Mouse (Mus musculus) embryonic facial prominence, embryonic 10.5 days (tissue): Measurements from ENCODE around the gene Mapkapk2. TPM values are rescaled to one million over a fixed set of nuclear protein-coding genes. Genes with fewer than 3 reads are reported as not detected.
A peak's percentile ranks its signal among the peaks of the same experiment; 100 is the strongest.

Experiments used
- DNase-seq: peaks from one replicate; pipeline ENCODE4 v3.0.0-alpha.2; 2017; ENCODE audit warnings: low spot score
- H3K27ac ChIP-seq: fragments of 300-500 bp; sonication (generic); replicated peaks from 2 replicates; pipeline ENCODE4 v1.5.1; 2016; ENCODE audit warnings: mild to moderate bottlenecking
- H3K27me3 ChIP-seq: fragments of 300-500 bp; sonication (generic); replicated peaks from 2 replicates; pipeline ENCODE4 v1.6.1; 2016; ENCODE audit warnings: low read depth, mild to moderate bottlenecking; ENCODE audit not compliant: poor library complexity, severe bottlenecking
- H3K36me3 ChIP-seq: fragments of 300-500 bp; sonication (generic); replicated peaks from 2 replicates; pipeline ENCODE4 v1.6.1; 2016; ENCODE audit warnings: mild to moderate bottlenecking, moderate library complexity
- H3K4me1 ChIP-seq: fragments of 300-500 bp; sonication (generic); 2 replicates; pipeline ENCODE4 v1.6.1; 2016
- H3K4me3 ChIP-seq: fragments of 300-500 bp; sonication (generic); 2 replicates; pipeline ENCODE4 v1.5.1; 2016; ENCODE audit warnings: mild to moderate bottlenecking, moderate library complexity
- H3K9me3 ChIP-seq: fragments of 300-500 bp; sonication (generic); 2 replicates; pipeline ENCODE4 v1.6.1; 2016; ENCODE audit warnings: mild to moderate bottlenecking
- WGBS: fragments of 180-500 bp; shearing (Covaris S2); methylation state at CpG from one replicate; pipeline ENCODE4 v1.1.7; 2016; 5-methylcytosine and 5-hydroxymethylcytosine counted together
- polyA plus RNA-seq: library from polyadenylated mRNA; unstranded; fragments of >200 nt; fragmentation: Nextera tagmentation; extraction: Ambion mirVana; gene quantifications from 2 replicates; pipeline ENCODE4 v1.2.1, GENCODE M21; 2016

Gene Mapkapk2
- polyA plus RNA-seq, 1 experiment from 2014 or later: 45.4 TPM

GRCm38 (mm10) chr1:131103776-131104424 lies 6.3 kb upstream of the Mapkapk2 start:
- Histone ChIP-seq H3K27me3 (peaks cover 16% of the 10 kb centered on the region; the same call in 1 of the 2 replicates), H3K9me3 (no peaks in the 10 kb centered on the region), H3K27ac (no peak overlapping the region), H3K4me1 (peaks cover 10% of the 10 kb centered on the region), H3K4me3 (no peak overlapping the region), H3K36me3 (no peaks in the 10 kb centered on the region)
- 87% methylated on average over 10 of the region's 10 CpGs for WGBS
- no peak for DNase-seq

DNA sequence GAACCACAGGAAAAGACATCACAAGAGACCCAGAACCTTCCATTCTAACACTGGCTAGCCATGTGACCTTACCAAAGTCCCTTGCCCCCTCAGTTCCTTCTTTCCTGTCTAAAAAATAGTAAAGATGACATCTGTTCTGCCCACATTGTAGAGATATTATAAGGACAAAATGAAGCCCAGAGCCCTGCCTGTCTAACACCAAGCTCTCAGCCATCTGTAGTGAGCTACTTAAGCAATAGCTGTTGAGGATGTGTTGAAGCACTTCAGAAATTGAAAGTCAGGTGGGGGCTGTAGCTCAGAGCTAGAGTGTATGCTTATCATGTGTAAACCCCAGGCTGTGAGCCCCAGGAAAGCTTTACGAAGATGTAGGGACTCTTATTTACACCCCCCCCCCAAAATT lies 3.2 kb upstream of the Mapkapk2 start:
- DNase-seq: no peak
- Histone ChIP-seq H3K9me3 (no peaks in the 10 kb centered on the region), H3K27ac (no peak overlapping the region), H3K36me3 (no peaks in the 10 kb centered on the region), H3K27me3 (peaks cover 18% of the 10 kb centered on the region; the same call in 1 of the 2 replicates), H3K4me3 (no peak overlapping the region), H3K4me1 (peaks cover 18% of the 10 kb centered on the region)
- 82% methylated on average over 1 of the region's 1 CpGs for WGBS

DNA sequence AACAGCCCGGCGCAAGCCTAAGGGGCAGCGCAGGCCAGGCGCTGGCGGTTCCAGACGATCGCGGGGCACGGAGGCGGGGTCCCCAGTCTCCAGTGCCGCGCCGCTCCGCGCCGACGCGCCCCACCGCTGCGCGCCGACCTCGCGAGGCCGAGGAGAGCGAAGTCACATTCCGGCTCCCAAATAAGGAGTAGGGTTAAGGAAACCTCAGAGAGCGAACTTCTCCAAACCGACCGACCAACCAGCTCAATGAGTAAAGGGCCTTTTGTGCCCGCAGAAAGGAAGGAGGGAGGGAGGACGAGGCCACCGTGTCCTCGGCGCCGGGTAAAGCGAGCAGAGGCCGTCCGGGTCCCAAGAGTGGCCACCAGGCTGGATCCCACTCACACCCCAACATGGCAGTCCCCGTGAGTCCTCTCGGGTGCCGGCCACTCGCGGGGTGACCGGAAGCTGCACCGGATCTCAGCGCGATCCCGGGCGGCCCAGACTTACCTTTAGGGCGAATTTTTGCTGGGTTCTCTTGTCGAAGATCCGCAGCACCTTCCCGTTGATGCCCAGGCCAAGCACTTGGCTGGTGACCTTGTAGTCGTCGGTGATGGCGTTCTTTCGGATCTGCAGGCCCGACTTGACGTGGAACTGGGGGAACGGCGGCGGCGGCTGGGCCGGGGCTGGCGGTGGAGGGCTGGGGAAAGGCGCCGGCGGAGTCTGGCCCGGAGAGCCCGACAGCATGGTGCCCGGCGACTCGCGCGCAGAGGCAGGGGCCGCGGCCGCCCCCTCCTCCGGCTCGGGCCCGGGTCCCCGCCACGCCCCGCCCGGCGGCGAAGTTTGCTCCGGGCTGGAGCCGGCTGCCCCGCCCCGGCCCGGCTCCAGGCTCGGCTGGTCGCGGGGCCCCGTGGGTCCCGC lies 575 bp downstream of the Mapkapk2 start:
- peaks cover 49% of the 10 kb centered on the region for H3K4me1 ChIP-seq
- DNase-seq: peak; percentile 79
- peaks cover 18% of the 10 kb centered on the region; the same call in 1 of the 2 replicates for H3K27me3 ChIP-seq
- H3K36me3 ChIP-seq: peaks cover 11% of the 10 kb centered on the region
- WGBS: under 1% methylated on average over 98 of the region's 98 CpGs
- peak overlapping the region; percentile 94 for H3K4me3 ChIP-seq
- peak overlapping the region; percentile 94 for H3K27ac ChIP-seq
- H3K9me3 ChIP-seq: no peaks in the 10 kb centered on the region

DNA sequence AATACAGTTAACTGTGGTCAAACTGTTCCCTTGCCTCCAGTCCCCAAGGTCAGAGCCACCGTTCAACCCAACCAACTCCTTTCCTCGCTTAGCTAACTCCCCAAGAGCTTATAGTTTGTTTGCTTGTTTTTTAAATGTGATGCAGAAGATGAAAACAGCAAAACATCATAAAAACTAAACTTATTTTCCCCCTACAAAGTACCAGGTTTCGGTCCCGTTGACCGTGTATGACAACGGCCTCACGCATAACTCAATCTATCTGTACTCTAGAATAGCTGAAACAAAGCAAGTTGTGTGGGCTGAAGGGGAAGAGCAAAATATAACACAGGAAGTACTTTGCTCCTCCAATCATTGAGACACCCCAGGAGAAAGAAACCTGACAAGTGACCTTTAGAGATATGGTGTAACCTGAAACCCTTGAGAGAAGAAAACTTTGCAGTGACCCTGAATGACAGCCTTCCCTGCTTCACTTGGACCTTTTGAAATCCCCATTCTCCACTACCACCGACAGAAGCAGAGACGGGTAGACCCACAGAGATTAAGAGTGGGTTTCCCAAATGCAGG lies 1.4 kb downstream of the Mapkapk2 start:
- Histone ChIP-seq H3K36me3 (peaks cover 11% of the 10 kb centered on the region), H3K4me3 (peak overlapping the region; percentile 94), H3K27ac (peak overlapping the region; percentile 94), H3K27me3 (peaks cover 18% of the 10 kb centered on the region; the same call in 1 of the 2 replicates), H3K9me3 (no peaks in the 10 kb centered on the region), H3K4me1 (peaks cover 55% of the 10 kb centered on the region)
- no peak for DNase-seq
- WGBS: 32% methylated on average over 9 of the region's 9 CpGs

- WGBS: 35% methylated on average over 8 of the region's 8 CpGs
- Histone ChIP-seq H3K27ac (0 out of 2 replicates have a peak overlapping the region, but pooled peaks have one; percentile 94), H3K9me3 (no peaks in the 10 kb centered on the region), H3K27me3 (peaks cover 18% of the 10 kb centered on the region; the same call in 1 of the 2 replicates), H3K36me3 (peaks cover 11% of the 10 kb centered on the region), H3K4me3 (peak overlapping the region; percentile 94), H3K4me1 (peaks cover 61% of the 10 kb centered on the region)
- DNase-seq: no peak
Observed at GRCm38 (mm10) chr1:131095574-131095973, 2.1 kb downstream of the Mapkapk2 start.

DNA sequence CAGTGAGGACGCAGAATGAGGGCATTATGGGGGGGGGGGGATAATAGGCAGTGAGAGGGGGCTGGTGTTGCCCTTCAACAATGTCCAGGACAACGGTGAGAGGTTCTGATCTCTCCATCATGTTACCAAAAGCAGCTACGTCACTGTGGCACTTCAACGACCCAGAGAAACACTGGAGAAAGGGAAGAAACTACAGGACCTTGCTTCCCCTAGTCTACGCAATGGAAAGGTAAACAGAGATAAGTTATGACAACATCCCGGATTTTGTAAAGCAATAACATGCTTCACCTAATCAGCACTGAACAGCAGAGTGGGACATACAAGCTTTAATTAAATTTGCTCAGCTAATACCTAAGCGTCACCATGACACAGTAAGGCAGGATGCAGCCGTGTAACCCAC lies 3.7 kb downstream of the Mapkapk2 start:
- no peaks in the 10 kb centered on the region for H3K9me3 ChIP-seq
- 84% methylated on average over 8 of the region's 8 CpGs for WGBS
- peaks cover 2% of the 10 kb centered on the region; the same call in 1 of the 2 replicates for H3K27me3 ChIP-seq

DNA sequence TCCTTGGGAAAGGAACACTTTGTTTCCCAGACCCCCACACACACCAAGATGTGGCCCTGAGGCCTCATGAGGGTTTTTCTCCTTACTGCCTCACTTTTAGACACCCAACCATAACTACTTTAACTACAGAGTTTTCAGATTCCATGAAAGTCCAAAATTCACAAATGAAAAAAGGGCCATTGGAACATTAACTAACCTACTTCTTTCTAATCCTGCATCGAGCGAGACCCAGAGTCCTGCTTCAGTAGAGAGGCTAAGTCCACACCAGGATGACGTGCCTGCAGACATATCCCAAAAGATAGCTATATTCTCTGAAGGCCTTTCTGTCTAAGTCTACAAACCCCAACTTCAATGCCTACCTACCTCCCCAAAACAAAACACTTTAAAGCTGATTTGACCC lies 4.8 kb downstream of the Mapkapk2 start:
- 94% methylated on average over 3 of the region's 3 CpGs for WGBS
- no peaks in the 10 kb centered on the region for H3K9me3 ChIP-seq
- peaks cover 11% of the 10 kb centered on the region for H3K36me3 ChIP-seq
- no peak overlapping the region for H3K27ac ChIP-seq
- peaks cover 81% of the 10 kb centered on the region for H3K4me1 ChIP-seq
- no peak overlapping the region for H3K4me3 ChIP-seq
- no peak for DNase-seq
- no peaks in the 10 kb centered on the region for H3K27me3 ChIP-seq

More for the DNA sequence above, 3.7 kb downstream of the Mapkapk2 start:
- Histone ChIP-seq H3K27ac (no peak overlapping the region), H3K4me3 (no peak overlapping the region), H3K36me3 (peaks cover 11% of the 10 kb centered on the region), H3K4me1 (peaks cover 78% of the 10 kb centered on the region)
- DNase-seq: no peak

DNA sequence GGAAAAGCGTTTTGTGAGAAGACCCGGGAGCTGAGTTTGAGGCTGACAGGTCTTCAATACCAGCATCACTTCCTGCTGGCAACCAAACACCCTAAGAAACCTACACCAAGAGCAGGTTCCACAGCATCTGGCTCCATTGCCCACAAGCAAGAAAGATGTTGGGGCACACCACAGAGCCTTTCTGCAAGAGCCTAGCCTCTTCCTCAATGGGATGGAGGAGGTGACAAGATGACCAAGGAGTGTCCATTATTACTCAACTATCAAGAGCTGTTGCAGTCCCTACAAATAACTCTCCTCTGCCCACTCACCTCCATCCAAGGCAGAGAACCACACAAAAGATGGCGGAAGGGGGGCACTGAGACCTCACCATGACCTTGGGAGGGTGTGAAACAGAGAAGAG lies 5.5 kb downstream of the Mapkapk2 start:
- Histone ChIP-seq H3K9me3 (no peaks in the 10 kb centered on the region), H3K27ac (no peak overlapping the region), H3K4me3 (no peak overlapping the region), H3K4me1 (peaks cover 85% of the 10 kb centered on the region), H3K27me3 (no peaks in the 10 kb centered on the region), H3K36me3 (peaks cover 11% of the 10 kb centered on the region)
- no peak for DNase-seq
- WGBS: 90% methylated on average over 3 of the region's 3 CpGs

GRCm38 (mm10) chr1:131091481-131091880 lies 6.1 kb downstream of the Mapkapk2 start:
- Histone ChIP-seq H3K27me3 (no peaks in the 10 kb centered on the region), H3K4me3 (no peak overlapping the region), H3K27ac (no peak overlapping the region), H3K4me1 (peaks cover 89% of the 10 kb centered on the region), H3K9me3 (no peaks in the 10 kb centered on the region), H3K36me3 (peaks cover 11% of the 10 kb centered on the region)
- WGBS: 87% methylated on average over 3 of the region's 3 CpGs
- DNase-seq: no peak

DNA sequence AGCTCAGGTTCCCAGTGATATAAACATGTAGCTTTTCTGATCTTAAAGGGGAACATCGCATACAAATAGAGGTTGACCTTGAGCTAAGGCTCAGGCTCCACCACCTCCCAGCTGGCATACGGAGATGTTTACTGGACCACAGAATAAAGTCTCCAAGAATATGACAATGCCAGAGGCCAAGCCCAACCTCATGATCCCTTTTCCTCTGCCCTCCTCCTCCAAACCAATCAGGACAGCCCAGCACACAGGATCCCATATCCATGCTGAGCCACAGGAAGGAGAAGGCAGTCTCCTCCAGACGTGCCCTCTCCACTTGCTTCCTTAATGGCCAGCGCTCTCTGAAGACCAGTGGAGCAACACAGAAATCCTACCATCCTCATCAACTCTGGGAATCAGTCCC lies 6.7 kb downstream of the Mapkapk2 start:
- no peaks in the 10 kb centered on the region for H3K9me3 ChIP-seq
- H3K27me3 ChIP-seq: no peaks in the 10 kb centered on the region
- peaks cover 89% of the 10 kb centered on the region for H3K4me1 ChIP-seq
- H3K27ac ChIP-seq: 0 out of 2 replicates have a peak overlapping the region, but pooled peaks have one; percentile 32
- WGBS: 77% methylated on average over 4 of the region's 4 CpGs
- DNase-seq: no peak
- H3K36me3 ChIP-seq: peaks cover 11% of the 10 kb centered on the region
- no peak overlapping the region for H3K4me3 ChIP-seq

DNA sequence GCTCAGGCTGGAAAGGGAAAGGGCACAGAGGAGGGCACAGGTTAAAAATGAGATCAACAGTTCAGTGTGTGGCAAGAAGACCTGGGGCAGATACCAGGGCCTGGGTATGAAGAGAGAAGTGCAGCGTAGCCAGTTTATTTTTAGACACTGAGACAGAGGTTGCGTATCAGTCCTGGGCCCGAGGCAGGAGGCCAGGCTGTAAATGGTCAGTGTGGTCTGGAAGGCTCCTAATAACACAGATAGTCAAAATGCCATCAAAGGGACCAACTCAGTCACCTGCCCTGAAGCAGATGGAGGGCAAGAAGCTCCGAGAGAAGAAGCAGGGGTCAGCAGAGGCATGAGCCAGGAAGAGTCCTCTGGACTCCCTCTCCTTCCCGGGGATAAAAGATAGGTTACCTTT lies 7.4 kb downstream of the Mapkapk2 start:
- WGBS: 79% methylated on average over 5 of the region's 5 CpGs
- H3K4me3 ChIP-seq: no peak overlapping the region
- DNase-seq: no peak
- peak overlapping the region; percentile 32; the same call in 1 of the 2 replicates for H3K27ac ChIP-seq
- H3K27me3 ChIP-seq: no peaks in the 10 kb centered on the region
- H3K36me3 ChIP-seq: peaks cover 11% of the 10 kb centered on the region
- H3K9me3 ChIP-seq: no peaks in the 10 kb centered on the region
- peaks cover 89% of the 10 kb centered on the region for H3K4me1 ChIP-seq

GRCm38 (mm10) chr1:131089525-131090127 lies 8.0 kb downstream of the Mapkapk2 start:
- 0 out of 2 replicates have a peak overlapping the region, but pooled peaks have one; percentile 45 for H3K27ac ChIP-seq
- peaks cover 11% of the 10 kb centered on the region for H3K36me3 ChIP-seq
- H3K4me1 ChIP-seq: peaks cover 89% of the 10 kb centered on the region
- 81% methylated on average over 2 of the region's 2 CpGs for WGBS
- no peak overlapping the region for H3K4me3 ChIP-seq
- no peaks in the 10 kb centered on the region for H3K9me3 ChIP-seq
- no peak for DNase-seq
- H3K27me3 ChIP-seq: no peaks in the 10 kb centered on the region
